Mouse (Mus musculus) granulocyte monocyte progenitor cell, adult 5-6 weeks (primary cell): ENCODE measurements around the gene Limd2. TPM values are rescaled to one million over a fixed set of nuclear protein-coding genes. Genes with fewer than 3 reads are reported as not detected.

Source experiments
- ATAC-seq: replicated peaks from 2 replicates; pipeline ENCODE4 v1.8.0; 2016; ENCODE audit warnings: mild to moderate bottlenecking, moderate TSS enrichment, inconsistent platforms; ENCODE audit not compliant: poor library complexity, severe bottlenecking
- total RNA-seq, 2 experiments: library from RNA; stranded (forward) in 1 of 2; stranded (reverse) in 1 of 2; fragments of 200-712, 200-1000 nt in 1 of 2; fragments of >200 nt in 1 of 2; fragmentation: Nextera tagmentation in 1 of 2; gene quantifications; 2 replicates each; pipeline ENCODE4 v1.2.3; 2014 to 2017

Limd2 gene
- total RNA-seq, 2 experiments from 2014 or later = 43.1 to 197 TPM

GRCm38 (mm10) chr11:106175081-106175480, 14.4 kb upstream of the Limd2 start:
- no peak for ATAC-seq

GRCm38 (mm10) chr11:106174372-106174771, 13.7 kb upstream of the Limd2 start:
- no peak for ATAC-seq

- ATAC-seq = peak; percentile 55
Observed at GRCm38 (mm10) chr11:106173228-106173627, 12.6 kb upstream of the Limd2 start.

GRCm38 (mm10) chr11:106170807-106171206, 10.1 kb upstream of the Limd2 start:
- no peak for ATAC-seq

GRCm38 (mm10) chr11:106167435-106167834, 6.8 kb upstream of the Limd2 start:
- peak; percentile 85 for ATAC-seq

- no peak for ATAC-seq
Observed at GRCm38 (mm10) chr11:106164601-106165180, 4.0 kb upstream of the Limd2 start.

- no peak for ATAC-seq
Observed at GRCm38 (mm10) chr11:106163546-106163945, 2.9 kb upstream of the Limd2 start.

- ATAC-seq = no peak
Observed at GRCm38 (mm10) chr11:106162237-106162636, 1.6 kb upstream of the Limd2 start.

GRCm38 (mm10) chr11:106159921-106160840, 479 bp downstream of the Limd2 start:
- peak; percentile 44 for ATAC-seq

GRCm38 (mm10) chr11:106159216-106159920, 1.3 kb downstream of the Limd2 start:
- ATAC-seq = peak; percentile 64

GRCm38 (mm10) chr11:106158930-106159215, 1.8 kb downstream of the Limd2 start:
- ATAC-seq = no peak

- ATAC-seq = no peak; the same call in 1 of the 2 replicates
Observed at GRCm38 (mm10) chr11:106158081-106158929, 2.4 kb downstream of the Limd2 start.

- ATAC-seq = no peak
Observed at GRCm38 (mm10) chr11:106157154-106157553, 3.5 kb downstream of the Limd2 start.

GRCm38 (mm10) chr11:106156257-106156656, 4.4 kb downstream of the Limd2 start:
- no peak for ATAC-seq

GRCm38 (mm10) chr11:106155761-106156160, 4.9 kb downstream of the Limd2 start:
- no peak for ATAC-seq

- no peak for ATAC-seq
Observed at GRCm38 (mm10) chr11:106154770-106155169, 5.9 kb downstream of the Limd2 start.

GRCm38 (mm10) chr11:106154091-106154490, 6.6 kb downstream of the Limd2 start:
- no peak for ATAC-seq

GRCm38 (mm10) chr11:106152132-106152531, 8.5 kb downstream of the Limd2 start:
- 0 out of 2 replicates have a peak, but pooled peaks have one; percentile 6 for ATAC-seq

- ATAC-seq = no peak
Observed at GRCm38 (mm10) chr11:106151219-106151618, 9.4 kb downstream of the Limd2 start.
